Mouse (Mus musculus) kidney, postnatal 0 days (tissue): Measurements from ENCODE around the gene Adcy10. TPM values are rescaled to one million over a fixed set of nuclear protein-coding genes. Genes with fewer than 3 reads are reported as not detected.

ENCODE experiments used
- ATAC-seq: fragments of 200-750 bp; cut with Nextera tagmentation; replicated peaks from 2 replicates; pipeline ENCODE4 v1.8.0; 2017; ENCODE audit warnings: low read depth, moderate number of reproducible peaks, moderate TSS enrichment, moderate library complexity; ENCODE audit not compliant: low FRiP score
- DNase-seq: peaks from one replicate; pipeline ENCODE4 v3.0.0-alpha.2; 2016; ENCODE audit warnings: low spot score
- H3K27ac ChIP-seq: fragments of 300-500 bp; sonication (generic); 2 replicates; pipeline ENCODE4 v1.5.1; 2014; ENCODE audit warnings: mild to moderate bottlenecking
- H3K27me3 ChIP-seq: fragments of 300-500 bp; sonication (generic); 2 replicates; pipeline ENCODE4 v1.6.1; 2014; ENCODE audit warnings: low read length, mixed read lengths; ENCODE audit not compliant: insufficient read depth
- H3K36me3 ChIP-seq: fragments of 300-500 bp; sonication (generic); 2 replicates; pipeline ENCODE4 v1.6.1; 2014; ENCODE audit warnings: low read length, mixed read lengths; ENCODE audit not compliant: insufficient read depth
- H3K4me1 ChIP-seq: fragments of 300-500 bp; sonication (generic); replicated peaks from 2 replicates; pipeline ENCODE4 v1.6.1; 2014; ENCODE audit warnings: antibody characterized with exemption, low read length, mixed read lengths; ENCODE audit not compliant: insufficient read depth
- H3K4me2 ChIP-seq: fragments of 300-500 bp; sonication (generic); 2 replicates; pipeline ENCODE4 v1.6.1; 2014; ENCODE audit warnings: mild to moderate bottlenecking, low read length, moderate library complexity, mixed read lengths
- H3K4me3 ChIP-seq: fragments of 300-500 bp; sonication (generic); replicated peaks from 2 replicates; pipeline ENCODE4 v1.5.1; 2014; ENCODE audit warnings: low read depth, low read length
- H3K9ac ChIP-seq: fragments of 300-500 bp; sonication (generic); 2 replicates; pipeline ENCODE4 v1.6.1; 2014; ENCODE audit warnings: low read depth, low read length
- H3K9me3 ChIP-seq: fragments of 300-500 bp; sonication (generic); replicated peaks from 2 replicates; pipeline ENCODE4 v1.6.1; 2016; ENCODE audit warnings: low read length, inconsistent platforms, mixed read lengths
- CTCF ChIP-seq: IDR thresholded peaks from 2 replicates; pipeline ENCODE4 v1.5.1; 2016; ENCODE audit warnings: antibody characterized with exemption, low read depth, mild to moderate bottlenecking, moderate library complexity
- WGBS: fragments of 180-500 bp; shearing (Covaris S2); extraction: QIAGEN DNeasy Blood & Tissue Kit; methylation state at CpG from one replicate; pipeline ENCODE4 v1.1.7; 2014; 5-methylcytosine and 5-hydroxymethylcytosine counted together
- polyA plus RNA-seq: library from polyadenylated mRNA; unstranded; fragments of >200 nt; fragmentation: Nextera tagmentation; extraction: Ambion mirVana; gene quantifications from 2 replicates; pipeline ENCODE4 v1.2.1, GENCODE M21; 2015

Adcy10 gene
- polyA plus RNA-seq, 1 experiment from 2014 or later = not detected

GRCm38 (mm10) chr1:165614793-165615192 is 129.8 kb downstream of the Adcy10 start:
- no peak overlapping the region for H3K4me2 ChIP-seq
- no peak overlapping the region for H3K4me3 ChIP-seq
- no peak for TF ChIP-seq CTCF
- H3K9ac ChIP-seq = no peak overlapping the region
- H3K27ac ChIP-seq = no peak overlapping the region
- H3K27me3 ChIP-seq = no peaks in the 10 kb centered on the region
- H3K9me3 ChIP-seq = no peaks in the 10 kb centered on the region
- WGBS = 92% methylated on average over 3 of the region's 3 CpGs
- peaks cover 23% of the 10 kb centered on the region; the same call in 1 of the 2 replicates for H3K4me1 ChIP-seq
- H3K36me3 ChIP-seq = peaks cover 5% of the 10 kb centered on the region
- ATAC-seq (no peak), DNase-seq (no peak)

DNA sequence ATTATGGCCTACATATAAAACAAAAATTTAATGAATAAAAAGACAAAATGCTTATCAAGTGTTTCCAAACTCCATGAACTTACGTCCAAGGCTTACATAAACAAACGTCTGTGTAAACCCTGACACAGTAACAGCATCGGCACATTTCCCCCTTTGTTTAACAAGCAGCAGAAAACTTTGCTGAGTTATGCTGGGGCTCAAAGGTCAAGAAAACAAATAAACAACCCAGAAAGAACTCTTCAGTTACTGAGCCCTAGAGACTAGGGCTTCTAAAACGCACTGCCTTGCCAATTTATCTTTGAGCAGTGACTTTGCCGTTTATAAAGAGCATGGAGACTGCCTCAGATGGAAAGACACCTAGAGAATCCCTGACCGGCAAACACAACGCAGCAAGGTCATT is 131.7 kb downstream of the Adcy10 start:
- H3K27me3 ChIP-seq = no peaks in the 10 kb centered on the region
- H3K4me1 ChIP-seq = peaks cover 23% of the 10 kb centered on the region; the same call in 1 of the 2 replicates
- no peak for TF ChIP-seq CTCF
- DNase-seq (peak; percentile 91), ATAC-seq (peak; percentile 35; the same call in 1 of the 2 replicates)
- H3K36me3 ChIP-seq = peaks cover 5% of the 10 kb centered on the region
- H3K9me3 ChIP-seq = no peaks in the 10 kb centered on the region
- no peak overlapping the region for H3K4me3 ChIP-seq
- no peak overlapping the region; the same call in 1 of the 2 replicates for H3K9ac ChIP-seq
- WGBS = 20% methylated on average over 7 of the region's 7 CpGs
- H3K27ac ChIP-seq = peak overlapping the region; percentile 86
- H3K4me2 ChIP-seq = peak overlapping the region; percentile 27

DNA sequence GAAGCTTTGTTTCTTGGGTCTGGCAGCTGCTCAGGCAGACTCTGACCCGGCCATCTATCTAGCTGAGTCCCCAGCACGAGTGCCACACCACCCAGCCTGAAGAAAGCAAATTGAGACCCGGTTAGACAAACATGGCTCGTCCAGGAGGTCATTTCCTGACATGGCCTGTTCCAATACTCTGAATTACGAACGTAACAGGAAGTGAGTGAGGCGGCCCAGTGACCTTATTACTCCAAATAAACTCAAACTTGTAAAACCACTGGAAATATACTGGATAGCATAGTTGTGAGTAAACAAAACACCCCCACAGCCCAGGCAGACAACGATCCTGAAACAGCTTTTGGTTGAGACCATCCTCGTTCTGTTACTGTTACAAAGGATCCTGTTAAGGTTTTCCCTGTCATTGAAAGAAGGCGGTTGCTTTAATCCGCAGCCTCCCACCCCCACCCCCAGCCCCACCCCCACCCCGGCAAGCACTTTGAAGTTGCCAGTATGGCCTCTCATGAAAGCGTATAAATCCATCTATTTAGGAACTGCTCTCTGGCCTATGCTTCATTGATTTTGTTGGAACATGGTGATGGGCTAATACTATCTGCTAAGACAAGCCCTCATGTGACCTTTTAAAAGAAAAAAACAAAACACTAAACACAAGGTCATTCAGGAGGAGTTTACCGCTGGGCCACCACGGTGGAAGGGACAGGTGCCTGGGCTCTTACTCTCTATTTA is 132.3 kb downstream of the Adcy10 start:
- H3K9ac ChIP-seq = no peak overlapping the region
- whole genome bisulfite sequencing = 7% methylated on average over 15 of the region's 15 CpGs
- no peaks in the 10 kb centered on the region for H3K9me3 ChIP-seq
- peaks cover 6% of the 10 kb centered on the region for H3K36me3 ChIP-seq
- H3K4me1 ChIP-seq = peaks cover 23% of the 10 kb centered on the region; the same call in 1 of the 2 replicates
- no peak overlapping the region for H3K4me3 ChIP-seq
- ATAC-seq (peak; percentile 81), DNase-seq (peak; percentile 95)
- H3K27ac ChIP-seq = peak overlapping the region; percentile 86
- peak overlapping the region; percentile 27 for H3K4me2 ChIP-seq
- TF ChIP-seq CTCF = no peak
- H3K27me3 ChIP-seq = no peaks in the 10 kb centered on the region

DNA sequence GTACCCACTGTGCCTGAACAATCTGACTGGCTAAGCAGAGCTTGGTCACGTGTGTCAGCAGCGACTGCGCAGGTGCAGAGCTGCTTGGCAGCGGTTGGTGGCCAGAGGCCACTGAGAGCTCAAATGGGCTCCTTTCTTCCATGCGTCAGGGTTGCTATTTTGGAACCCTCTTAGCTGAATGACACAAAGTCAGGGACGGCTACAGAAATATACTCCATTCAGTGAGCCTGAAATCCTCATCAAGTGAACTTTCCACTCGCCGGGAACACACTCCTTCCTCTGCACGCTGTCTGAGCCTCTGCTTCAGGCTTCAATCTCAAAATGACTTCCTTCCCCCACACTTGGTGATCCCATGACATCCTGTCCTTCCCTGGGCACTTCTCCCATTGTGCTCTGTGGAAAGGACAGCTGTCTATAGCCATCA is 133.2 kb downstream of the Adcy10 start:
- no peaks in the 10 kb centered on the region for H3K27me3 ChIP-seq
- H3K4me2 ChIP-seq = no peak overlapping the region
- H3K36me3 ChIP-seq = peaks cover 8% of the 10 kb centered on the region
- H3K9ac ChIP-seq = no peak overlapping the region
- H3K9me3 ChIP-seq = no peaks in the 10 kb centered on the region
- DNase-seq = no peak
- no peak for TF ChIP-seq CTCF
- peaks cover 23% of the 10 kb centered on the region; the same call in 1 of the 2 replicates for H3K4me1 ChIP-seq
- H3K4me3 ChIP-seq = no peak overlapping the region
- WGBS = 52% methylated on average over 9 of the region's 9 CpGs
- peak overlapping the region; percentile 86 for H3K27ac ChIP-seq
- ATAC-seq = no peak

GRCm38 (mm10) chr1:165625058-165625457 is 140.1 kb downstream of the Adcy10 start:
- ATAC-seq (no peak), DNase-seq (no peak)
- Histone ChIP-seq H3K4me1 (peaks cover 13% of the 10 kb centered on the region), H3K9ac (no peak overlapping the region), H3K27me3 (no peaks in the 10 kb centered on the region), H3K9me3 (no peaks in the 10 kb centered on the region), H3K4me2 (no peak overlapping the region), H3K36me3 (peaks cover 3% of the 10 kb centered on the region; the same call in 1 of the 2 replicates), H3K4me3 (no peak overlapping the region), H3K27ac (no peak overlapping the region)
- WGBS = 72% methylated on average over 5 of the region's 5 CpGs
- TF ChIP-seq CTCF = no peak

DNA sequence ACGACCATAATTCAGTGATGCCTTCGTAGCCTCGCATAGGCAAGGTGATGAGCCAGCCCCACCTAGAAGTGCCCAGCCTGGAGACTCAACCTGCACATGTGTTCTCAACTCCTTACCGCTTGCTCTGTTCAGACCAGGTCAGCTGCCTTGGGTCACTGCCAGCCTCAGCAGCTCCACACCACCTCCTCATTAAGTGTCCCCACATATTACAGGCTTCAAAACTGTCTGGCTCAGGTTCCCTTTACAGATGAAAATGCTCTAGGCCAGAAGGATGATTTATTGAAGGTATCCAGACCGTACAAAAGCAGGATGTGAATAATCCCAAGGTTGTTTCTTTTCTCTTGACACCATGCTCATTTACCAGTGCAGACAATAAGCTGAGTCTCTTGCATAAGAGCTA is 140.9 kb downstream of the Adcy10 start:
- ATAC-seq = 0 out of 2 replicates have a peak, but pooled peaks have one; percentile 31
- WGBS = 33% methylated on average over 5 of the region's 5 CpGs

More for the DNA sequence above, 140.9 kb downstream of the Adcy10 start:
- Histone ChIP-seq H3K27ac (no peak overlapping the region), H3K9me3 (no peaks in the 10 kb centered on the region), H3K36me3 (peaks cover 3% of the 10 kb centered on the region; the same call in 1 of the 2 replicates), H3K27me3 (no peaks in the 10 kb centered on the region), H3K4me3 (no peak overlapping the region), H3K9ac (no peak overlapping the region), H3K4me1 (peaks cover 18% of the 10 kb centered on the region), H3K4me2 (no peak overlapping the region)
- DNase-seq = peak; percentile 54
- no peak for TF ChIP-seq CTCF

Other genes with a start within 250 kb of the Adcy10 start
- gene Tiprl, start 248.2 kb upstream of the Adcy10 start, polyA plus RNA-seq = 100 and 103 TPM in 2 replicates
- 0.87 and 0.94 TPM in 2 replicates for gene Gpr161, start 189.4 kb upstream of the Adcy10 start, polyA plus RNA-seq
- 20.6 and 22.7 TPM in 2 replicates for gene Dcaf6, start 24.7 kb upstream of the Adcy10 start, polyA plus RNA-seq
- gene Mpc2, start 24.5 kb upstream of the Adcy10 start, polyA plus RNA-seq = 750 and 780 TPM in 2 replicates
- 186 and 191 TPM in 2 replicates for gene Mpzl1, start 149.4 kb downstream of the Adcy10 start, polyA plus RNA-seq
- 53.7 and 57.5 TPM in 2 replicates for gene Rcsd1, start 224.6 kb downstream of the Adcy10 start, polyA plus RNA-seq